Mouse (Mus musculus) heart, embryonic 12.5 days (tissue): ENCODE results near the gene Cuedc1. TPM values are rescaled to one million over a fixed set of nuclear protein-coding genes. Genes with fewer than 3 reads are reported as not detected.

Experiments used
- ATAC-seq: fragments of 200-750 bp; cut with Nextera tagmentation; 2 replicates; pipeline ENCODE4 v1.8.0; 2017; ENCODE audit warnings: moderate TSS enrichment, moderate library complexity; ENCODE audit not compliant: insufficient number of reproducible peaks, low FRiP score
- H3K27ac ChIP-seq: fragments of 300-500 bp; sonication (generic); 2 replicates; pipeline ENCODE4 v1.5.1; 2016; ENCODE audit warnings: mild to moderate bottlenecking, moderate library complexity; ENCODE audit not compliant: poor library complexity, severe bottlenecking
- H3K27me3 ChIP-seq: fragments of 300-500 bp; sonication (generic); replicated peaks from 2 replicates; pipeline ENCODE4 v1.6.1; 2016; ENCODE audit warnings: mild to moderate bottlenecking, moderate library complexity
- H3K36me3 ChIP-seq: fragments of 300-500 bp; sonication (generic); 2 replicates; pipeline ENCODE4 v1.6.1; 2016; ENCODE audit warnings: mild to moderate bottlenecking, moderate library complexity
- H3K4me1 ChIP-seq: fragments of 300-500 bp; sonication (generic); replicated peaks from 2 replicates; pipeline ENCODE4 v1.6.1; 2016; ENCODE audit warnings: mild to moderate bottlenecking
- H3K4me2 ChIP-seq: fragments of 300-500 bp; sonication (generic); 2 replicates; pipeline ENCODE4 v1.6.1; 2016; ENCODE audit warnings: mild to moderate bottlenecking, moderate library complexity
- H3K4me3 ChIP-seq: fragments of 300-500 bp; sonication (generic); 2 replicates; pipeline ENCODE4 v1.5.1; 2016; ENCODE audit warnings: mild to moderate bottlenecking
- H3K9ac ChIP-seq: fragments of 300-500 bp; sonication (generic); 2 replicates; pipeline ENCODE4 v1.6.1; 2016; ENCODE audit warnings: mild to moderate bottlenecking, moderate library complexity
- H3K9me3 ChIP-seq: fragments of 300-500 bp; sonication (generic); replicated peaks from 2 replicates; pipeline ENCODE4 v1.6.1; 2016; ENCODE audit warnings: mild to moderate bottlenecking, moderate library complexity
- WGBS: fragments of 180-500 bp; shearing (Covaris S2); methylation state at CpG from one replicate; pipeline ENCODE4 v1.1.7; 2016; 5-methylcytosine and 5-hydroxymethylcytosine counted together
- polyA plus RNA-seq: library from polyadenylated mRNA; unstranded; fragments of >200 nt; fragmentation: Nextera tagmentation; extraction: Ambion mirVana; gene quantifications from 2 replicates; pipeline ENCODE4 v1.2.1, GENCODE M21; 2016

Cuedc1 gene
- polyA plus RNA-seq, 1 experiment from 2014 or later: 22.9 TPM

- Histone ChIP-seq H3K4me2 (peak overlapping the region; percentile 34), H3K9me3 (no peaks in the 10 kb centered on the region), H3K27ac (peak overlapping the region; percentile 89), H3K4me3 (no peak overlapping the region), H3K27me3 (no peaks in the 10 kb centered on the region), H3K36me3 (no peaks in the 10 kb centered on the region), H3K9ac (peak overlapping the region; percentile 23), H3K4me1 (peaks cover 77% of the 10 kb centered on the region)
- 13% methylated on average over 8 of the region's 8 CpGs for WGBS
- ATAC-seq: peak; percentile 78
These were observed 21.2 kb downstream of the Cuedc1 start for GRCm38 (mm10) chr11:88118817-88119642.

- WGBS: 70% methylated on average over 5 of the region's 5 CpGs
- Histone ChIP-seq H3K4me1 (peaks cover 61% of the 10 kb centered on the region), H3K27me3 (no peaks in the 10 kb centered on the region), H3K9ac (no peak overlapping the region), H3K36me3 (no peaks in the 10 kb centered on the region), H3K9me3 (no peaks in the 10 kb centered on the region), H3K4me3 (no peak overlapping the region), H3K4me2 (no peak overlapping the region), H3K27ac (no peak overlapping the region)
- ATAC-seq: no peak
These were observed 24.7 kb downstream of the Cuedc1 start for GRCm38 (mm10) chr11:88122545-88122944.

GRCm38 (mm10) chr11:88123021-88123420 lies 25.2 kb downstream of the Cuedc1 start:
- Histone ChIP-seq H3K27ac (no peak overlapping the region), H3K4me2 (no peak overlapping the region), H3K4me1 (peaks cover 56% of the 10 kb centered on the region), H3K27me3 (no peaks in the 10 kb centered on the region), H3K36me3 (no peaks in the 10 kb centered on the region), H3K9me3 (no peaks in the 10 kb centered on the region), H3K4me3 (no peak overlapping the region), H3K9ac (no peak overlapping the region)
- 68% methylated on average over 5 of the region's 5 CpGs for WGBS
- ATAC-seq: no peak

- Histone ChIP-seq H3K27ac (peak overlapping the region; percentile 19; the same call in 1 of the 2 replicates), H3K36me3 (no peaks in the 10 kb centered on the region), H3K4me3 (no peak overlapping the region), H3K9ac (0 out of 2 replicates have a peak overlapping the region, but pooled peaks have one; percentile 1), H3K4me1 (peaks cover 49% of the 10 kb centered on the region), H3K27me3 (no peaks in the 10 kb centered on the region), H3K4me2 (peak overlapping the region; percentile 2; the same call in 1 of the 2 replicates), H3K9me3 (no peaks in the 10 kb centered on the region)
- WGBS: 14% methylated on average over 6 of the region's 6 CpGs
- no peak for ATAC-seq
These were observed 25.9 kb downstream of the Cuedc1 start for GRCm38 (mm10) chr11:88123731-88124130.

- H3K27ac ChIP-seq: no peak overlapping the region
- H3K4me3 ChIP-seq: no peak overlapping the region
- no peak overlapping the region for H3K9ac ChIP-seq
- WGBS: 72% methylated on average over 7 of the region's 7 CpGs
- no peak overlapping the region for H3K4me2 ChIP-seq
- ATAC-seq: no peak
- H3K27me3 ChIP-seq: no peaks in the 10 kb centered on the region
- H3K36me3 ChIP-seq: no peaks in the 10 kb centered on the region
- no peaks in the 10 kb centered on the region for H3K9me3 ChIP-seq
- peaks cover 32% of the 10 kb centered on the region for H3K4me1 ChIP-seq
These were observed 27.6 kb downstream of the Cuedc1 start for GRCm38 (mm10) chr11:88125483-88125882.

GRCm38 (mm10) chr11:88126306-88126793 lies 28.5 kb downstream of the Cuedc1 start:
- Histone ChIP-seq H3K9me3 (no peaks in the 10 kb centered on the region), H3K27ac (0 out of 2 replicates have a peak overlapping the region, but pooled peaks have one; percentile 37), H3K36me3 (no peaks in the 10 kb centered on the region), H3K9ac (no peak overlapping the region), H3K4me2 (no peak overlapping the region), H3K4me3 (no peak overlapping the region), H3K27me3 (no peaks in the 10 kb centered on the region), H3K4me1 (peaks cover 31% of the 10 kb centered on the region)
- 37% methylated on average over 5 of the region's 5 CpGs for WGBS
- ATAC-seq: no peak

GRCm38 (mm10) chr11:88128461-88128860 lies 30.6 kb downstream of the Cuedc1 start:
- Histone ChIP-seq H3K27ac (no peak overlapping the region), H3K4me3 (no peak overlapping the region), H3K27me3 (no peaks in the 10 kb centered on the region), H3K4me1 (peaks cover 45% of the 10 kb centered on the region), H3K36me3 (no peaks in the 10 kb centered on the region), H3K9me3 (no peaks in the 10 kb centered on the region), H3K9ac (no peak overlapping the region), H3K4me2 (no peak overlapping the region)
- no peak for ATAC-seq
- 89% methylated on average over 9 of the region's 9 CpGs for WGBS

GRCm38 (mm10) chr11:88129281-88129680 lies 31.4 kb downstream of the Cuedc1 start:
- no peaks in the 10 kb centered on the region for H3K9me3 ChIP-seq
- ATAC-seq: no peak
- no peak overlapping the region for H3K27ac ChIP-seq
- H3K4me1 ChIP-seq: peaks cover 40% of the 10 kb centered on the region
- no peak overlapping the region for H3K4me3 ChIP-seq
- H3K27me3 ChIP-seq: no peaks in the 10 kb centered on the region
- H3K9ac ChIP-seq: no peak overlapping the region
- no peaks in the 10 kb centered on the region for H3K36me3 ChIP-seq
- H3K4me2 ChIP-seq: no peak overlapping the region
- WGBS: 67% methylated on average over 3 of the region's 3 CpGs

- no peak overlapping the region for H3K27ac ChIP-seq
- 92% methylated on average over 10 of the region's 10 CpGs for WGBS
- ATAC-seq: no peak
These were observed 32.1 kb downstream of the Cuedc1 start for GRCm38 (mm10) chr11:88129935-88130334.

GRCm38 (mm10) chr11:88131847-88132246 lies 34.0 kb downstream of the Cuedc1 start:
- H3K4me3 ChIP-seq: peak overlapping the region; percentile 5; the same call in 1 of the 2 replicates
- H3K4me1 ChIP-seq: peaks cover 24% of the 10 kb centered on the region
- H3K9ac ChIP-seq: peak overlapping the region; percentile 51; the same call in 1 of the 2 replicates
- ATAC-seq: 0 out of 2 replicates have a peak, but pooled peaks have one; percentile 29
- H3K27ac ChIP-seq: peak overlapping the region; percentile 80
- H3K4me2 ChIP-seq: peak overlapping the region; percentile 53
- 17% methylated on average over 8 of the region's 8 CpGs for WGBS
- no peaks in the 10 kb centered on the region for H3K36me3 ChIP-seq
- no peaks in the 10 kb centered on the region for H3K9me3 ChIP-seq
- no peaks in the 10 kb centered on the region for H3K27me3 ChIP-seq

More at GRCm38 (mm10) chr11:88129935-88130334, 32.1 kb downstream of the Cuedc1 start:
- no peak overlapping the region for H3K4me2 ChIP-seq
- H3K36me3 ChIP-seq: no peaks in the 10 kb centered on the region
- no peaks in the 10 kb centered on the region for H3K9me3 ChIP-seq
- no peak overlapping the region for H3K9ac ChIP-seq
- H3K27me3 ChIP-seq: no peaks in the 10 kb centered on the region
- H3K4me3 ChIP-seq: no peak overlapping the region
- peaks cover 39% of the 10 kb centered on the region for H3K4me1 ChIP-seq

GRCm38 (mm10) chr11:88135218-88135617 lies 37.4 kb downstream of the Cuedc1 start:
- no peak for ATAC-seq
- H3K36me3 ChIP-seq: no peaks in the 10 kb centered on the region
- no peaks in the 10 kb centered on the region for H3K27me3 ChIP-seq
- no peak overlapping the region for H3K4me2 ChIP-seq
- no peak overlapping the region for H3K27ac ChIP-seq
- 62% methylated on average over 7 of the region's 7 CpGs for WGBS
- no peak overlapping the region for H3K4me3 ChIP-seq
- H3K9me3 ChIP-seq: no peaks in the 10 kb centered on the region
- no peak overlapping the region for H3K9ac ChIP-seq
- peaks cover 50% of the 10 kb centered on the region for H3K4me1 ChIP-seq
